Mouse (Mus musculus) brain, embryonic 14.5 days (tissue): ENCODE measurements at regions not wholly inside any gene's neighbourhood (a gene's known extent, or its start where the extent isn't known, plus 50 kb on each side); places are given as distances from the start of the nearest gene placed in this dataset.

ENCODE experiments used
- DNase-seq: peaks from one replicate; pipeline ENCODE4 v3.0.0-alpha.2; 2011; ENCODE audit warnings: low read depth
- CTCF ChIP-seq: fragments of 200-500 bp; IDR thresholded peaks from 2 replicates; pipeline ENCODE4 v1.5.1; 2012; ENCODE audit warnings: inconsistent platforms, mild to moderate bottlenecking, moderate library complexity, borderline replicate concordance; ENCODE audit not compliant: insufficient read depth, insufficient read length; ENCODE audit errors: extremely low read depth
- POLR2A ChIP-seq: fragments of 200-500 bp; IDR thresholded peaks from 2 replicates; pipeline ENCODE4 v1.6.1; 2012; ENCODE audit warnings: mild to moderate bottlenecking, inconsistent platforms, borderline replicate concordance; ENCODE audit not compliant: poor library complexity, insufficient read depth, insufficient read length, severe bottlenecking; ENCODE audit errors: extremely low read depth

DNA sequence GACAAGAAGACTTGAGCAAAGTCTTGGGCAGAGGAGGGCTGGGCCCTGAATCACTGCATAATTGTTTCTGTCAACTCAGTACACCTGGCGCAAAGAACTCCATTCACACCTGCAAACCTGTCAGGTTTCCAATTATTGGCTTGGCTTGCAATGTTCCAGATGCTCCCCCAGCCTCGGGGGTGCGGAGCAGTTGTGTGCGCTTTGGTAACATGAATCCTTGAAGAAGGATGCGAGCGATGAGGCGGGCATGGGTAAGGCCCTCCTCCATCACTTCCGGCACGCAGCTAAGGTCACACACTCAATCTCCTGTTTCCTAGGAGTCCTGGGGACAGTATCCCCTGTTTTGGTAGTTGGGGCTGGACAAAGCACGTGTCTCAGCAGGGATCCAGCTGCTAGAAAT, 81.6 kb upstream of the Pcdh8 start:
- no peak for DNase-seq
- TF ChIP-seq POLR2A = no peak
- TF ChIP-seq CTCF = no peak

DNA sequence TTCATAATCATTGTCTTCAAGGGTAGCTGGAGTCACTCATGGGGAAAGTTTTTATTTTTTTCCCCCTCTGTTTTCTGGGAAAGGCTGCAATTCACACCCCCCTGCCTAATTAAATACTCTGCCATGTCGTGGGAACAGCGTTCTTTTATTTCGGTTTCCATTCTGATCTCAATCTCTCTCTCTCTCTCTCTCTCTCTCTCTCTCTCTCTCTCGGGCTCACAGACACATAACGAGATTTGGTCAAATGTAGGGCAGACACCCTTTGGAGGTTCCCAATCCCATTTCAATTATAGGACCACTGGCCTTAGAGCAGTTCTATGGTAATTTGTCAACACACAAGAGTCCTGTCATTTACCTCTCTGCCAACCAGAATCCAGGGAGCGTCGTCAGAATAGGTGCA, 80.7 kb upstream of the Pcdh8 start:
- peak; percentile 73 for DNase-seq
- TF ChIP-seq POLR2A (no peak), CTCF (no peak)

DNA sequence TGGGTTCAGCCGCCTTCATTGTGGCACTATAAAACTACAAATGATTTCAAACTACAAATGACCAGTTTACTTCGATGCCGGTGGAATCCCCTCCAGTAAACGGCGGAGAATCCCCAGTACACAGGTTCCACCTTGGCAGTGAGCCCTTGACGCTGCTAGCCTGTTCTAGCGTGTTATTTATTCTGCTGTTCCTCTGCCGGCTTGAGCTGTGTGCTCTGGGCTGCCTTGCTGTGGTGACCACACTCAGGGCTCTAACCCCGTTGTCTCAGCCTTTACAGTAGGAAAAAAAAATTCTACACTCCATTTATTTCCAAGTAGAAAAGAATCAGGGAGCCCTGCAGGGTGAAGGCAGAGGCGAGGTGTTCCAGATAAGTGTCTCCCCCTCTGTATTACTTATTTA, 80.1 kb upstream of the Pcdh8 start:
- peak; percentile 83 for DNase-seq
- TF ChIP-seq CTCF = no peak
- TF ChIP-seq POLR2A = no peak

DNA sequence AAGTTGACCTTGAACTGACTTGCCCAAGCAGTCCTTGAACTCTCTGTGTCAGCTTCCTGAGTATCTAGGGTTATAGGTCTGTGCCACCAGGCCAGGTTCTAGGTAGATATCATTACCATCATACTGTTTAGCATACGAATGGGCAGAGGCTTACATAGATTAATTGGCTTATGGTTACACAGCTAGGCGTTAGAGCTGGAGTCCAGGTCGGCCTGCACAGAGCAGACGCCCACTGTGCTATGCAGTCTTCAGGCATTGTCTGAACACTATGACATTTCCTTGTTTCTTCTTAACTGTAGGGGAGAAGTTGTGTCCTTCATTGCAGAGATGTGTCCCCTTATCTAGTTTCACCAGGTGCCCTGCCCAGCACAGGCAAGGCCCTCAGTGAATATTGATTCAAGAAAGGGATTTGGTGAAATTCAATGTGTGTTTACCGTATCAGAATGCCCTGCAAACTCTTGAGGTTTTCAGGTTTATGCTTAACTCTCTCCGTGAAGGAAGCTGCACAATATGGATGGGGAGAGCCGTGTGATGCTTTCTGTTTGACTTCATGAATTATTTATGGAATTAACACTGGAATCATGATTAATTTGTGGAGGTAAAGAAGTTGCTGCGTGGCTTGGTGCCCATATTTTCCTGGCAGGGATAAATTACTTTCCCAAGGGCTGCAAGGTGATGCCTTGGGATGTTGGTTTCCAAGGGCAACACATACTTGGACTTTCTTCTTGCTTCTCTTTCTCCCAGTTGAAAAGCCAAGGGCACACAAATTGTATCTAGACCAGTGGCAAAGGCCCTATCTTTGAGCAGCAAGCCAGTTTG, 78.7 kb upstream of the Pcdh8 start:
- TF ChIP-seq POLR2A (no peak), CTCF (no peak)
- DNase-seq = peak; percentile 89

DNA sequence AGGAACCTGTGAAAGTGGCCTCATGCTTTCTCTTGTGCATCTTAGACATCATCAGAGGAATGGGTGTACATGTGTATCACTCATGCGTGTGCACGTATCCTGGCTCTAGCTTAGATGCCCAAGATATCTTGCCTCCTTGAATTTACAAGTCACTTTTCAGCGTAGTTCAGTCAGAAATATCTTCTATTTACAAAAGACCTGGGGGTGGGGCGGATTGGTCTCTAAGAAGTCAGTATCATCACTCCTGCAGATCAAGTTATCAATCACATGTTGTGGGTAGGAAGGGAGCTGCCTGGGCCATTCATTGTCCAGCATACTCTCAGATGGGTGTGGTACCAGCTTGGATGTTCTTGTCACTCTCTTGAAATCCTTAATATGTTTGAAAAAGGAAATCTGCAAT, 77.0 kb upstream of the Pcdh8 start:
- TF ChIP-seq CTCF = no peak
- no peak for TF ChIP-seq POLR2A
- no peak for DNase-seq

DNA sequence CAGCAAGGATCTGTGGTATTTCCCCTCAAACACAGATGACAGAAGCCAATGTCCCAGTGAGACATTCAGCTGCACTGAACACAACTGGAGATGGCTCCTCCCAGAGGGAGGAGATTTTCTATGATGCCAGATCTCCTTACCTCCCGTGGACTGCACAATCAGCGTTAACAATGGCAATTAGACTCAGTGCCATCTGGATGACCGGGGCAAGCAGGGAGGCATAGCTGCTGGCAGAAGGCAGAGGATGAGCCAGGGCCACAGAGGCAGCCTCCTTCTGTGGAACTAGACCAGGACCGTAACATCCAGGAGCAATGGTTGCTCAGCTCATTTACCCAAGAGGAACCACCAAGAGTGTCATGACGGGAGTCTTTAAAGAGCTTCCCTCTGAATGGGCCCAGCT, 73.2 kb upstream of the Pcdh8 start:
- TF ChIP-seq CTCF (no peak), POLR2A (no peak)
- no peak for DNase-seq

DNA sequence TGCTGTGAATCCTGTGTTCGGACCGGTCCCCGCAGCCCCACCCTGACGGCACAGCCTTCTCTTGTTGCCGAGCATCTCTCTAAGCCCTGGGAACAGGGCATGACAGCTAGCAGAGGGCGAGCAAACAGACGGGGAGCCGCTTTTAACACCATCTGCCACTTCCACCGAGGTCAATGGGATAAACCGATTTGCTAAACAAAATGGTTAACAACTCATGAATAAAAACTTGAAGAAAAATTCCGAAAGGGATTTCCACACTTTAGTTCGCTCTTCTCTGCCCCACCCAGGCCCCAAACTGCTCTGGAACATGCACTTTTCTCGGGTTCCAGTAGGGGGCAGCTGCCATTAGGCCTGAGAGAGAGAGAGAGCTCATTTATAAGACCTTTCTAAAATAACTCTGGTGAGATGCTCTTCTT, 72.0 kb upstream of the Pcdh8 start:
- TF ChIP-seq POLR2A (no peak), CTCF (peak; percentile 69)
- DNase-seq = peak; percentile 91

DNA sequence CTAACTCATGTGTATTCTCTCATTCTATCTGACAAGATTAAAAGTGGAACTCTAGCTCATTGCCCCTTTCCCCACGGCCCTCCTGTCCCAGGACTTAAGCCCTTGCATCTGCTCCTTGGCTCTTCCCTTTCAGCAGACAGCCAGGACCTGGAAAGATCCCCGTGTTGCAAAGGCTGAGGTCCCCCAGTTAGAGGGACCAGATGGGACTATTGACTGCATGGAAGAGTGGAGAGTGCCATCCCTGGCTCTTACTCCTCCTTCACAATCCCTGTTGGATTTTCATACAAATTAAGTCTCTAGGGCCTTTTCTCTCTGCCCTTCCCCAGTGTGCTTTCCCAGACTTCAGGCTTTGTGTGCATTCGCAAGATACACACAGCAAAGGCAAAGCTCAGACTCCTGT, 71.6 kb upstream of the Pcdh8 start:
- no peak for DNase-seq
- no peak for TF ChIP-seq POLR2A
- TF ChIP-seq CTCF = no peak

DNA sequence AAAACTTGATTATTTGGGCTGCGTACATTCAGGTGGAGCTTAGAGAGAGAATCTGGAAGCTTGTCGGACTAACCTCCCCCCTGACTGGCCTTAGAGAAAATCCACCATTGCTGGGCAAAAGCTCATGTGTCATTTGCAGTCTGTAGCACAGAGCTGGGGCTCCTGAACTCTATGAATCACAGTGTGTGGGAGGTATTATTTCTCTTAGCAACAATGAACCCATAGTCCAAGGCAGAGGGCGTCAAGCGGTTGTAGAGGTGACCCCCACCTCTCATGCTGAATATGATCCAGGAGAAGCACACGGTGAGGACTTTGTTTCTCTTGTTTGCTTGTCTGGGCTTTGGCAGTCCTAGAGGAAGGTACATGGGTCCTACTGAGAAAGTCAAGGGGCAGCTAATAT, 66.0 kb upstream of the Pcdh8 start:
- TF ChIP-seq POLR2A (no peak), CTCF (no peak)
- DNase-seq = no peak

DNA sequence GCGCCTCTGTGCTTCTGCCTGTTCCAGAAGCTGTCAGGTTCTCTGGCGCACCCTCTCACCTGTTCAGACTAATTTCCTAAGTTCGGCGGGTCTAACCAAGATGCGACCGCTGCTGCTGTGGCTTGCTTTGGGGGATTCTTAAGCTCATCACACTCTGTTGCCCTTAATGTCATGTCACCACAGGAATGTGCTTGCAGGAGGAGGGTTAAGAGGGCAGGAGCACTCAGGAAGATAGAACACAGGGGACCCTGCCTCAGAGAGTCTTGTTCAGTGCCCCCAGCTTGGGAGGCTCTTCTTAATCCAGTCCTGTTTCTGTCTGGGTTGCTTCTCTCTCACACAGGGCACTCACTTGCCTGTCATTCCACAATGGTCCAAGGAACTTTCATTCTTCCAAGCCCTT, 65.1 kb upstream of the Pcdh8 start:
- TF ChIP-seq CTCF = no peak
- no peak for TF ChIP-seq POLR2A
- DNase-seq = no peak

DNA sequence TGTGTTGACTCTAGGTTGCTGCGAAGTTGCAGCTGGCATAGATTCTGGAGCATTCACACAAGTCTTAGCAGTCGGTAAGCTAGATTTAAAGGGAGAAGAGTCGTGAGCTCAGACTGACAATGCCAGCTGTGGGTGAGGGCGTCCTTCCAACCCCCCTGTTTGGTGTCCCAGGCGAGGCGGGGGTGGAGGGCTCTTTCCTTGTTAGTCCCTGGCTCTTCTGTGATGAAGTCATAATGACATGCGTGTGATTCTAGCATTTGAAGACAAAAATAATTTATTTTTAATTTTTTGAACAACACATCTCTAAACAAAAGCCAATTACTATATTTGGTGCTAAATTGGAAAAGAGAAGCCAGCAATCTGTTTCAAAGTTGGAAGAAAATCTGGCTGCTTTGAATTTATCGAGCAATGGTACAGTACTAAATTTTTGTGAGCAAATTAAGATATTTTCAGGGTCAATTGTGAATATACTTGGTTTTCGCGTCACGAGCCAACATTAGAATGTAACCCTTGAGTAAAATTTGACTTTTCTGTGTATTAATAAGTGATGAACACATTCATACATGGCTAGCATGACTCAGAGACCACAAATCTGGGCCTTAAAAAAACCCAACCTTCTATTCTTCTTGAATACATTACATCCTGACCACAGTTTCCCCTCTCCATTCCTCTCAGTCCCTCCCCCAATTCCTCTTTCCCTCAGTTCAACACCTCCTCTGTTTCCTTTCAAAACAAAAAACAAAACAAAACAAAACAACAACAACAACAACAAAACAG, 53.7 kb upstream of the Pcdh8 start:
- no peak for DNase-seq

More for the DNA sequence above, 53.7 kb upstream of the Pcdh8 start:
- TF ChIP-seq POLR2A = no peak
- TF ChIP-seq CTCF = no peak
